Mouse (Mus musculus) embryonic fibroblast, embryonic 13.5 days (primary cell): ENCODE data around the gene Ntsr1. TPM values are rescaled to one million over a fixed set of nuclear protein-coding genes. Genes with fewer than 3 reads are reported as not detected.
A peak's percentile ranks its signal among the peaks of the same experiment; 100 is the strongest.

Experiments
- H3K27ac ChIP-seq: 2 replicates; pipeline ENCODE4 v1.5.1; 2012; ENCODE audit warnings: low read length, control low read depth, inconsistent platforms; ENCODE audit not compliant: insufficient read depth
- H3K4me1 ChIP-seq: 2 replicates; pipeline ENCODE4 v1.6.1; 2011; ENCODE audit warnings: low read length; ENCODE audit not compliant: control insufficient read depth, insufficient read depth
- H3K4me3 ChIP-seq: 2 replicates; pipeline ENCODE4 v1.5.1; 2011; ENCODE audit warnings: mild to moderate bottlenecking, control low read depth, low read length; ENCODE audit not compliant: insufficient read depth
- CTCF ChIP-seq: IDR thresholded peaks from 2 replicates; pipeline ENCODE4 v1.5.1; 2011; ENCODE audit warnings: mild to moderate bottlenecking, control low read depth, low read length, moderate library complexity, borderline replicate concordance; ENCODE audit not compliant: insufficient read depth
- POLR2A ChIP-seq: IDR thresholded peaks from 2 replicates; pipeline ENCODE4 v1.6.1; 2011; ENCODE audit warnings: low read depth, mild to moderate bottlenecking, control low read depth, low read length, moderate library complexity
- polyA plus RNA-seq: library from polyadenylated mRNA; stranded (reverse); fragments of >200 nt; gene quantifications from 2 replicates; pipeline ENCODE4 v1.2.4, GENCODE M21; 2011; ENCODE audit warnings: low read depth; ENCODE audit not compliant: missing spikeins, insufficient read length

Gene Ntsr1
- polyA plus RNA-seq, 1 experiment, result not detected

DNA sequence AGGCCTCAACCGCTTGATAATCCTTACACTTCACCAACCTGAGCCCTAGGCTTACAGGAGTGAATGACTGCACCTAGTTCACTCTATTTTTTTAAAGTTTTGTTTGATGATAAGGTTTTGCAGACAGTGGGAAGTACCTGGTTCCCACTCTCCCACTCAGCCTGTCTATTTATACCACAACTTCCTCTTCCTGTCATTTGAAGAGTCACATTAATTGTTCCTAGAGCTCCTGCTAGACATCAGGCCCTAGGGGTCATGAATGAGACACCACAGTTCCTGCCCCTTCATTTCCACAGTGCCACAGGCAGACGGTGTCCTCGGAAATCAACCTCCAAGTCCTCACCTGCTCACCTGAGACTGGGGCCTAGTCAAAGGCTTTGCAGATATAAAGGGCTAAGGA, 56.7 kb downstream of the Ntsr1 start:
- TF ChIP-seq CTCF (no peak), POLR2A (no peak)
- no peak overlapping the region for H3K27ac ChIP-seq
- H3K4me3 ChIP-seq, result no peak overlapping the region
- H3K4me1 ChIP-seq, result no peaks in the 10 kb centered on the region

DNA sequence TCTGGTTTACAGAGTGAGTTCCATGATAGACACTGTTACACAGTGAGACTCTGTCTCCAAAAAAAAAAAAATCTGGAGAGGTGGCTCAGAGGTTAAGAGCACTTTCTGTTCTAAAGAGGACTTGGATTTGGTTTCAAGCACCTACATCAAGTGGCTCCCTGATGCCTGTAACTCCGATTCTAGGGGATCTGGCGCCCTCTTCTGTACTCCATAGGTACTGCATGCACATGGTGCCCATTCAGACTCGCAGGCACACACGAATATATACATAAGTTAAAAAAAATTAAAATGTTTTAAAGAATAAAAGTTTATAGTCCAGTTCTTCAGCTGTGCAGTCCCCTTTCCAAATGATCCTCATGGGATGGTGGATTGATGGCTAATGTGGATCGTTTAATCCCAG, 60.5 kb downstream of the Ntsr1 start:
- no peak overlapping the region for H3K27ac ChIP-seq
- TF ChIP-seq CTCF, result no peak
- no peak for TF ChIP-seq POLR2A
- H3K4me3 ChIP-seq, result no peak overlapping the region
- H3K4me1 ChIP-seq, result no peaks in the 10 kb centered on the region

DNA sequence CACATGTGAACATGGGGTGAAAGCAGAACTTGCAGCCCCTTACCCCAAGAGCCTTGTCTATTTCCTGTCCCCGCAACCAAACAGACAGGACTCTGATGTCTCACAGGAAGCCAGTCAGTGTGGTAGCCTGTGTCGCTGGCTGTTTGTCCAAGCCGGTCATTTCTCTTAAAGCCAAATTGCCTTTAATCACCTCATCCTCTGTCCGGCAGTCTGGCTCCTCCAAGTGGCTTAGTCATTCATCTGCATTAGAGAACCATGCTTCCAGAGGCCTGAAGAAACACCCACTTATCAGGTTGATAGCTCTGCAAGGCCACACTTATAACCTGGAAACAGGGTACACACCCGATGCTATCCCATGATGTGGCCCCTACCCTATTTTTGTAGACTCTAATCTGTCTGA, 62.4 kb downstream of the Ntsr1 start:
- H3K27ac ChIP-seq, result no peak overlapping the region
- H3K4me1 ChIP-seq, result no peaks in the 10 kb centered on the region
- TF ChIP-seq CTCF (no peak), POLR2A (no peak)
- H3K4me3 ChIP-seq, result no peak overlapping the region

DNA sequence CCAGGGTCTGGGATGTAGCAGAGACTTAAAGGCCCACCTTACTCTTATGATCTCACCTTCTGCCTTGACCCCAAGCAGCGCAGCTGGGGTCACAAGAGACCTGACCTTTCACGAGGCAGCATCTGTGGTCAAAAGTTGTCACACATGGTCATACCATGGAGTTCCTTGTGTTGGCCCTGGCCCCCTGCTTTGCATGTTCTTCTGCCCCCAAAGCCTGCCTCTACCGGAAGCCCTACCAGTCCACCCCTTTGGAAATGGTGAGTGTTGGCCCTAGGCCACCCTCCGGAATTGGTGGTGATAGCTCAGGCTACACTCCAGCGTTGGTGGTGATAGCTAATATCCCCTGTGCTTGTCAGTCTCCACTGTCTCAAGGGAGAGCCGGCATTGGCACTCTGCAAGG, 63.5 kb downstream of the Ntsr1 start:
- H3K4me3 ChIP-seq, result no peak overlapping the region
- no peak for TF ChIP-seq POLR2A
- TF ChIP-seq CTCF, result no peak
- H3K4me1 ChIP-seq, result no peaks in the 10 kb centered on the region
- no peak overlapping the region for H3K27ac ChIP-seq

DNA sequence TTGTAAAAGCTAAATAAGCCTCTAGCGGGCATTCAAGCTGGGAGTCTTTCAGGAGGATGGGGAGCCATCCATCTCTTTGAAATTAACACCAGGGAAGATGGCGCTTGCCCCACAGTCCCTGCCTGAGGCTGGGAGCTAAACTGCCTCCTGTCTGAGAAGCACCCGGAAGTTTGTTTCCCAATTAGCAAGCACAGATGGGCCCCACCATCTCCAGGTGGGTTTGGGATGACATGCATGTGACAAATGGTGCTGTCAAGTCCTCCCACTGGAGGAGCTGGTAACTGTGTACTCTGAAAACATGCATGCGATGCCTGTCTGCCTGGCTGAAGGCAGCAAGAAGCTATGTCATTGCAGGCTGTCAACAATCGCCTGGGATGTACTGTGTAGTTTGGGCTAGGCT, 64.1 kb downstream of the Ntsr1 start:
- TF ChIP-seq CTCF (no peak), POLR2A (no peak)
- Histone ChIP-seq H3K4me1 (no peaks in the 10 kb centered on the region), H3K4me3 (no peak overlapping the region), H3K27ac (no peak overlapping the region)

DNA sequence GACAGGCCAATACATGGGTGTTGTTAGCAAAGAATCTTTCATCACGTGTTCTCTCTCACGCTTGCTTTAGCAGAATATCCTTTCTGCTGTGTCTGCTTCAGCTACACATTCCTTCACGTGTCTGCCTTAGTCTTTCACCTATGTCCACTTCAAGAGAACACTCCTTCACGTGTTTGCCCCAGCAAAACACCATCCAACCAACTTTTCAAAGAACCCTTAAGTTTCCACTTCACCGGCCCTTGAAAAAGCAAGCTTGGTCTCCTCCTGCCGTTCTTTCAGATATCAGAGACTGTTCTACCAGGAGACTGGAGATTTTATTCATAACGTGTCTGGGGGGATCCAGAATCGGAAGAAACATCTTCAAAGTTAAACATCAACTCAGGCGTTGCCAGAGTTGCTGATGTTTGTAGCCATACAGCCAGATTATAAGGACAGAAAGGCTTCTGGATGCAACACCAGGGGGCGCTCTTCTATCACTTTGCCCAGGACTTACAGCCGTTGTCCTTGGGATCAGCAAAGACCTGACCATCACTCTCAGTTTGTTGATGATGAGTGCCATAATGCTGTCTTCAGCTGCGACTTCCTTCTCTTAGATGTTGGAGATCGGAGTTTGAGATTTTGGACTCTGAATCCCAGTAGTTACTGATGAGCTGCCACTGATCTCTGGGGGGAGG, 66.6 kb downstream of the Ntsr1 start:
- Histone ChIP-seq H3K27ac (no peak overlapping the region), H3K4me1 (no peaks in the 10 kb centered on the region), H3K4me3 (no peak overlapping the region)
- no peak for TF ChIP-seq POLR2A
- peak; percentile 28; the same call in 1 of the 2 replicates for TF ChIP-seq CTCF

DNA sequence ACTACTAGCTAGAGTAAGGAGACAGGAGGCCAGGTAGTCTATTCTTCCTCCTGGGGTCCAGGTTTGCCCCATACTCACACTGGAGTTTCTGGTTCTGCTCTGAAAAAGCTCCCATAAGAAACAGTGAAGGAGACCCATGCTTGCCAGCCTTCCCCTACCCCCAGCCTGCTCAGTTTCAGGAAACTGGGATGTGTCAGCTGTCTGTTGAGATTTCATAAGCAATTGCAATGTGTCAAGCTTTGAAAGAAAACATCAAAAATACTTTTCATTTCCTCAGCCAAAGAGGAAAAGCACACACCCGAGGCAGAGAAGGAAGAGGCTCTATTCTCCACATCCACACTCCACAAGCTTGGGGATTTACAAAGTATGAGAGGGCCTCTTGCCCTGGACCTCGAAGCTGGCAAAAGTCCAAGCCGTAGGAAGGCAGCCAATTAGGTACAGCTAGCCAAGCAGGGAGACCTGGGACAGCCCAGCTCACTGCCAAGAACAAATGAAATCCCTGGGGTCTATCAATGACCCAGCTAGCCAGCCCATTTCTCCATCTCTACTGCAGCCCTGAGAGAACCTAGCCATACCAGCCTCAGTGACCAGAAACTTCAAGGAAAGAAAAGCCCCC, 69.4 kb downstream of the Ntsr1 start:
- no peaks in the 10 kb centered on the region for H3K4me1 ChIP-seq
- TF ChIP-seq CTCF (no peak), POLR2A (no peak)
- no peak overlapping the region for H3K27ac ChIP-seq
- H3K4me3 ChIP-seq, result no peak overlapping the region

DNA sequence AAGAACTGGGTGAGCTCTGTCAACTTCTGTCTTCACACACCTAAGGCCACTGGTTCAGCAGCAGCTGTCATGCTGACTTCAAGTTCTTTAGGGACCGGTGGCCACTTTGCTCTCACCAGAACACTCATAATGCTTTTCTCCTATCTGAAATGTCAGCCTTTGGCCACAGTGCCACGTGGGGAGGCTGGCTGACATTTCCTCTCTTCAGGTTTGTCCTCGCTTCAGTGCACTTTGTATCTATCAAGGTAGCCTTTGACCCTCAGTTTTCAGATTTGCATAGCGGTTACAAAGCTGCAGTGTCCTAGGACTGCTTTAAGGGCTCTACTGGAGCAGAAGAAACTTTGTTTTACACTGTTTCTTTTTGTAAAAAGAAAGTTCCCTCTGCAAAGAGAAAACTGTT, 76.7 kb downstream of the Ntsr1 start:
- Histone ChIP-seq H3K27ac (no peak overlapping the region), H3K4me3 (no peak overlapping the region), H3K4me1 (peaks cover 4% of the 10 kb centered on the region; the same call in 1 of the 2 replicates)
- TF ChIP-seq CTCF (no peak), POLR2A (no peak)

DNA sequence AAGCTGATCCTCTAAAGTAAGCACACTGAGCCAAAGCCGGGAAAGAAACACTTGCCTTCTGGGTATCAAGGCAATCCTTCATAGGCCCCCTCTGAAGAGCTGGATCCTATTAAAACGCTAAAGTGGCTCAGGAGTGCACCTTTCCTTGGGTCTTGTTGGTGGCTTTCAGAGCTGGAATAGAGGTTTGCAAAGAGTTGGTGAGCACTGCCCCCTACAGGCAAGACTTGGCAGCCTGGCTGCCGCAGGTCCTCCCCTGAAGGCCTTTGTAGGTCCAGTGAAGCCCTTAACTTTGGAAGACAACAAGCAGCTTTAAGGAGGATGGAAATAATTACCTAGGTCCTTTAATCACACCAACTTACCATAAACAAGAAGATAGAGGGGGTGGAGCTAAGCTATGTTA, 78.9 kb downstream of the Ntsr1 start:
- Histone ChIP-seq H3K4me3 (no peak overlapping the region), H3K4me1 (peaks cover 9% of the 10 kb centered on the region; the same call in 1 of the 2 replicates), H3K27ac (no peak overlapping the region)
- TF ChIP-seq POLR2A, result no peak
- peak; percentile 72 for TF ChIP-seq CTCF

DNA sequence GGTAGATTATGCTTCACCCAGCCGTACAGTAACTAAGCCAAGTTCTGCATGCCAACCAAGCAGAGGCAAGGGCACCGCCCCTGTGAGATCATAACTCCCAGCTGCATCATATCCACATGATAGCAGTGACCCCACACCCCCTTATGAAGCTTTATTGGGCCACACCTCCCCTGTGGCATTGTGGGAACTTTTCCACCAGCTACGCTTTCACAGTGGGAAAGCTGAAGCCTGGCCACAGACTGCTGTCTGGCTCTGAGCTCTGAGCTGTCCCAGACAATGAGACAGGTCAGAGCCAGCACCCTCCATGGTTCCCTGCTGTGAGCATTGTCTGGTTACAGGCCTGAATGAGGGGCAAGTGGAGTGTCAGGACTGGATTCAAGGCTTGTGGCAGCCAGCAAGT, 81.2 kb downstream of the Ntsr1 start, which contains the start of gene Mrgbp:
Gene Mrgbp (plus strand): TSS at position 303 of the 400 bp plus-strand sequence.
- Histone ChIP-seq H3K27ac (no peak within 1 kb of the TSS), H3K4me1 (peaks cover 9% of the 10 kb centered on the region; the same call in 1 of the 2 replicates), H3K4me3 (no peak within 1 kb of the TSS)
- no peak for TF ChIP-seq POLR2A
- no peak for TF ChIP-seq CTCF
